Mouse (Mus musculus): ENCODE results near the gene Eno2.

GRCm38 (mm10) chr6:124755306-124755705, 14.2 kb downstream of the Eno2 start:
- TF ChIP-seq POU5F1 (IDR thresholded peaks at IDR 0.05; ENCODE audit: borderline replicate concordance, low read length) = no peak
- no peak for TF ChIP-seq CTCF (conservative IDR thresholded peaks at IDR 0.05; ENCODE audit: low read length)
- TF ChIP-seq NANOG (IDR thresholded peaks at IDR 0.05; ENCODE audit: borderline replicate concordance, low read length) = no peak

Measured in E14TG2a.4 (cell line).